Mouse (Mus musculus) liver, embryonic 13.5 days (tissue): Measurements from ENCODE around the gene Casz1. TPM values are rescaled to one million over a fixed set of nuclear protein-coding genes. Genes with fewer than 3 reads are reported as not detected.

Source experiments
- ATAC-seq: fragments of 200-750 bp; cut with Nextera tagmentation; 2 replicates; pipeline ENCODE4 v1.8.0; 2017; ENCODE audit warnings: low read depth, mild to moderate bottlenecking, moderate number of reproducible peaks, moderate library complexity
- DNase-seq: peaks from one replicate; pipeline ENCODE4 v3.0.0; 2022
- H3K27ac ChIP-seq: fragments of 300-500 bp; sonication (generic); 2 replicates; pipeline ENCODE4 v1.5.1; 2015; ENCODE audit warnings: moderate library complexity, mild to moderate bottlenecking, inconsistent platforms
- H3K27me3 ChIP-seq: fragments of 300-500 bp; sonication (generic); 2 replicates; pipeline ENCODE4 v1.6.1; 2015; ENCODE audit warnings: mild to moderate bottlenecking, inconsistent platforms
- H3K36me3 ChIP-seq: fragments of 300-500 bp; sonication (generic); 2 replicates; pipeline ENCODE4 v1.6.1; 2015; ENCODE audit warnings: mild to moderate bottlenecking, inconsistent platforms
- H3K4me1 ChIP-seq: fragments of 300-500 bp; sonication (generic); replicated peaks from 2 replicates; pipeline ENCODE4 v1.6.1; 2015; ENCODE audit warnings: inconsistent platforms
- H3K4me2 ChIP-seq: fragments of 300-500 bp; sonication (generic); 2 replicates; pipeline ENCODE4 v1.6.1; 2015; ENCODE audit warnings: inconsistent platforms, mild to moderate bottlenecking, moderate library complexity
- H3K4me3 ChIP-seq: fragments of 300-500 bp; sonication (generic); replicated peaks from 2 replicates; pipeline ENCODE4 v1.5.1; 2015; ENCODE audit warnings: mild to moderate bottlenecking, inconsistent platforms
- H3K9ac ChIP-seq: fragments of 300-500 bp; sonication (generic); 2 replicates; pipeline ENCODE4 v1.6.1; 2015; ENCODE audit warnings: mild to moderate bottlenecking, inconsistent platforms
- H3K9me3 ChIP-seq: fragments of 300-500 bp; sonication (generic); replicated peaks from 2 replicates; pipeline ENCODE4 v1.6.1; 2016; ENCODE audit warnings: inconsistent platforms
- WGBS: fragments of 180-500 bp; shearing (Covaris S2); methylation state at CpG from one replicate; pipeline ENCODE4 v1.1.7; 2015; ENCODE audit not compliant: insufficient replicate concordance; 5-methylcytosine and 5-hydroxymethylcytosine counted together
- polyA plus RNA-seq: library from polyadenylated mRNA; unstranded; fragments of >200 nt; fragmentation: Nextera tagmentation; extraction: Ambion mirVana; gene quantifications from 2 replicates; pipeline ENCODE4 v1.2.1, GENCODE M21; 2015

The Casz1 gene
- polyA plus RNA-seq, 1 experiment from 2014 or later = 0.45 TPM

- WGBS = 47% methylated on average over 10 of the region's 10 CpGs
- H3K27me3 ChIP-seq = peaks cover 42% of the 10 kb centered on the region
These were observed 28.6 kb upstream of the Casz1 start for GRCm38 (mm10) chr4:148775476-148776269.

GRCm38 (mm10) chr4:148780097-148780621 lies 24.1 kb upstream of the Casz1 start:
- 39% methylated on average over 8 of the region's 8 CpGs for WGBS
- no peak for ATAC-seq

More at GRCm38 (mm10) chr4:148775476-148776269, 28.6 kb upstream of the Casz1 start:
- no peak overlapping the region for H3K9ac ChIP-seq
- H3K9me3 ChIP-seq = no peaks in the 10 kb centered on the region
- no peaks in the 10 kb centered on the region for H3K4me1 ChIP-seq
- no peak for DNase-seq
- H3K4me2 ChIP-seq = no peak overlapping the region
- no peak overlapping the region for H3K27ac ChIP-seq
- H3K4me3 ChIP-seq = no peak overlapping the region
- ATAC-seq = no peak
- H3K36me3 ChIP-seq = no peaks in the 10 kb centered on the region

GRCm38 (mm10) chr4:148781516-148781915 lies 22.7 kb upstream of the Casz1 start:
- Histone ChIP-seq H3K27me3 (peaks cover 9% of the 10 kb centered on the region; the same call in 1 of the 2 replicates), H3K9me3 (no peaks in the 10 kb centered on the region), H3K36me3 (no peaks in the 10 kb centered on the region), H3K9ac (no peak overlapping the region), H3K4me1 (no peaks in the 10 kb centered on the region), H3K4me3 (no peak overlapping the region), H3K27ac (no peak overlapping the region), H3K4me2 (no peak overlapping the region)
- no peak for ATAC-seq
- no peak for DNase-seq
- WGBS = 67% methylated on average over 7 of the region's 7 CpGs

More at GRCm38 (mm10) chr4:148780097-148780621, 24.1 kb upstream of the Casz1 start:
- Histone ChIP-seq H3K4me1 (no peaks in the 10 kb centered on the region), H3K36me3 (no peaks in the 10 kb centered on the region), H3K9ac (no peak overlapping the region), H3K27ac (no peak overlapping the region), H3K4me3 (no peak overlapping the region), H3K27me3 (peaks cover 6% of the 10 kb centered on the region; the same call in 1 of the 2 replicates), H3K4me2 (no peak overlapping the region), H3K9me3 (no peaks in the 10 kb centered on the region)
- no peak for DNase-seq

- Histone ChIP-seq H3K4me2 (no peak overlapping the region), H3K4me3 (no peak overlapping the region), H3K9ac (no peak overlapping the region), H3K9me3 (no peaks in the 10 kb centered on the region), H3K27me3 (peaks cover 19% of the 10 kb centered on the region), H3K4me1 (no peaks in the 10 kb centered on the region), H3K36me3 (no peaks in the 10 kb centered on the region), H3K27ac (no peak overlapping the region)
- no peak for DNase-seq
- ATAC-seq = no peak
- whole genome bisulfite sequencing = 67% methylated on average over 6 of the region's 6 CpGs
These were observed 21.3 kb upstream of the Casz1 start for GRCm38 (mm10) chr4:148782880-148783279.

- Histone ChIP-seq H3K9ac (no peak overlapping the region), H3K27me3 (peaks cover 23% of the 10 kb centered on the region), H3K4me3 (no peak overlapping the region), H3K36me3 (no peaks in the 10 kb centered on the region), H3K4me2 (no peak overlapping the region), H3K4me1 (no peaks in the 10 kb centered on the region), H3K9me3 (no peaks in the 10 kb centered on the region), H3K27ac (no peak overlapping the region)
- WGBS = 41% methylated on average over 6 of the region's 6 CpGs
- no peak for ATAC-seq
- no peak for DNase-seq
These were observed 20.5 kb upstream of the Casz1 start for GRCm38 (mm10) chr4:148783760-148784159.

GRCm38 (mm10) chr4:148785053-148785567 lies 19.1 kb upstream of the Casz1 start:
- Histone ChIP-seq H3K27ac (no peak overlapping the region), H3K9me3 (no peaks in the 10 kb centered on the region), H3K36me3 (no peaks in the 10 kb centered on the region), H3K9ac (no peak overlapping the region), H3K4me1 (no peaks in the 10 kb centered on the region), H3K4me2 (no peak overlapping the region), H3K27me3 (peaks cover 23% of the 10 kb centered on the region), H3K4me3 (no peak overlapping the region)
- DNase-seq = no peak
- WGBS = 62% methylated on average over 6 of the region's 6 CpGs
- no peak for ATAC-seq

GRCm38 (mm10) chr4:148785995-148786394 lies 18.2 kb upstream of the Casz1 start:
- Histone ChIP-seq H3K4me3 (no peak overlapping the region), H3K9ac (no peak overlapping the region), H3K4me1 (no peaks in the 10 kb centered on the region), H3K27ac (no peak overlapping the region), H3K36me3 (no peaks in the 10 kb centered on the region), H3K4me2 (no peak overlapping the region), H3K9me3 (no peaks in the 10 kb centered on the region), H3K27me3 (peaks cover 31% of the 10 kb centered on the region)
- ATAC-seq = no peak
- DNase-seq = no peak
- WGBS = 62% methylated on average over 8 of the region's 8 CpGs

GRCm38 (mm10) chr4:148790940-148791339 lies 13.3 kb upstream of the Casz1 start:
- Histone ChIP-seq H3K27ac (no peak overlapping the region), H3K27me3 (peaks cover 40% of the 10 kb centered on the region), H3K4me1 (no peaks in the 10 kb centered on the region), H3K4me3 (no peak overlapping the region), H3K9ac (no peak overlapping the region), H3K9me3 (no peaks in the 10 kb centered on the region), H3K36me3 (no peaks in the 10 kb centered on the region), H3K4me2 (no peak overlapping the region)
- WGBS = 50% methylated on average over 8 of the region's 8 CpGs
- DNase-seq = no peak
- no peak for ATAC-seq

GRCm38 (mm10) chr4:148795038-148795437 lies 9.2 kb upstream of the Casz1 start:
- Histone ChIP-seq H3K9ac (no peak overlapping the region), H3K4me3 (no peak overlapping the region), H3K27ac (no peak overlapping the region), H3K4me2 (no peak overlapping the region), H3K4me1 (peaks cover 9% of the 10 kb centered on the region), H3K27me3 (peaks cover 46% of the 10 kb centered on the region), H3K9me3 (no peaks in the 10 kb centered on the region), H3K36me3 (no peaks in the 10 kb centered on the region)
- WGBS = 24% methylated on average over 4 of the region's 4 CpGs
- ATAC-seq = no peak
- no peak for DNase-seq

GRCm38 (mm10) chr4:148797475-148798324 lies 6.5 kb upstream of the Casz1 start:
- ATAC-seq = peak; percentile 73
- WGBS = 46% methylated on average over 12 of the region's 12 CpGs
- no peak overlapping the region for H3K4me2 ChIP-seq

GRCm38 (mm10) chr4:148803031-148803430 lies 1.2 kb upstream of the Casz1 start:
- WGBS = 27% methylated on average over 4 of the region's 4 CpGs
- no peak overlapping the region for H3K4me2 ChIP-seq
- H3K9ac ChIP-seq = no peak overlapping the region
- no peak overlapping the region for H3K27ac ChIP-seq
- H3K4me1 ChIP-seq = peaks cover 16% of the 10 kb centered on the region
- H3K36me3 ChIP-seq = no peaks in the 10 kb centered on the region
- ATAC-seq (no peak), DNase-seq (no peak)
- H3K9me3 ChIP-seq = no peaks in the 10 kb centered on the region
- H3K4me3 ChIP-seq = no peak overlapping the region
- H3K27me3 ChIP-seq = peaks cover 90% of the 10 kb centered on the region

More at GRCm38 (mm10) chr4:148797475-148798324, 6.5 kb upstream of the Casz1 start:
- H3K27me3 ChIP-seq = peaks cover 59% of the 10 kb centered on the region
- DNase-seq = no peak
- no peak overlapping the region for H3K9ac ChIP-seq
- H3K27ac ChIP-seq = no peak overlapping the region
- no peaks in the 10 kb centered on the region for H3K9me3 ChIP-seq
- H3K4me1 ChIP-seq = peaks cover 9% of the 10 kb centered on the region
- H3K36me3 ChIP-seq = no peaks in the 10 kb centered on the region
- H3K4me3 ChIP-seq = no peak overlapping the region
